Mouse (Mus musculus): ENCODE measurements at regions not wholly inside any gene's neighbourhood (a gene's known extent, or its start where the extent isn't known, plus 50 kb on each side); places are given as distances from the start of the nearest gene placed in this dataset.

- H3K4me1 ChIP-seq (ENCODE audit: control insufficient read depth in 2 of 2, insufficient read depth in 2 of 2, low read length in 2 of 2, poor library complexity in 1 of 2) = no peaks in the 10 kb centered on the region
- in situ Hi-C loops (cut with MboI; ENCODE audit: low sequenced_read_pairs in 2 of 2, unreplicated experiment in 2 of 2) = no loop called here
- H3K9me3 ChIP-seq (ENCODE audit: control insufficient read depth, insufficient read depth, low read depth, low read length) = no peaks in the 10 kb centered on the region
- H3K9ac ChIP-seq (ENCODE audit: insufficient read depth, low read depth, low read length, poor library complexity, severe bottlenecking) = no peak overlapping the region
- TF ChIP-seq ZNF384 (IDR thresholded peaks at IDR 0.05; ENCODE audit: low read depth, low read length) = no peak
- TF ChIP-seq CHD2 (IDR thresholded peaks at IDR 0.05; ENCODE audit: low read depth, low read length) = no peak
- no peak for TF ChIP-seq HCFC1 (IDR thresholded peaks at IDR 0.05; ENCODE audit: borderline replicate concordance, insufficient read depth, low read length)
- TF ChIP-seq ZC3H11A (IDR thresholded peaks at IDR 0.05; ENCODE audit: borderline replicate concordance, low read depth, low read length) = no peak
- no peak for TF ChIP-seq MAFK (IDR thresholded peaks at IDR 0.05; ENCODE audit: insufficient read depth, low read depth, low read length)
- DNase-seq (ENCODE audit: low read depth, low spot score) = no peak
- H3K36me3 ChIP-seq (ENCODE audit: control insufficient read depth, insufficient read depth, low read length, poor library complexity, severe bottlenecking) = no peaks in the 10 kb centered on the region
- H3K4me3 ChIP-seq (ENCODE audit: insufficient read depth in 1 of 2, low read depth in 1 of 2, low read length in 2 of 2, poor library complexity in 1 of 2, severe bottlenecking in 1 of 2) = no peak overlapping the region
- H3K27ac ChIP-seq (ENCODE audit: insufficient read depth, low read depth, low read length, poor library complexity, severe bottlenecking) = no peak overlapping the region
Observed at GRCm38 (mm10) chr1:77202948-77203347, 311.9 kb downstream of the Epha4 start.

GRCm38 (mm10) chr1:77206535-77206934 is 308.4 kb downstream of the Epha4 start:
- in situ Hi-C loops (cut with MboI; ENCODE audit: low sequenced_read_pairs in 2 of 2, unreplicated experiment in 2 of 2) = no loop called here
- Histone ChIP-seq H3K4me3 (ENCODE audit: insufficient read depth in 1 of 2, low read depth in 1 of 2, low read length in 2 of 2, poor library complexity in 1 of 2, severe bottlenecking in 1 of 2) (no peak overlapping the region), H3K4me1 (ENCODE audit: control insufficient read depth in 2 of 2, insufficient read depth in 2 of 2, low read length in 2 of 2, poor library complexity in 1 of 2) (no peaks in the 10 kb centered on the region), H3K9ac (ENCODE audit: insufficient read depth, low read depth, low read length, poor library complexity, severe bottlenecking) (no peak overlapping the region), H3K36me3 (ENCODE audit: control insufficient read depth, insufficient read depth, low read length, poor library complexity, severe bottlenecking) (no peaks in the 10 kb centered on the region), H3K27ac (ENCODE audit: insufficient read depth, low read depth, low read length, poor library complexity, severe bottlenecking) (no peak overlapping the region), H3K9me3 (ENCODE audit: control insufficient read depth, insufficient read depth, low read depth, low read length) (no peaks in the 10 kb centered on the region)
- TF ChIP-seq HCFC1 (IDR thresholded peaks at IDR 0.05; ENCODE audit: borderline replicate concordance, insufficient read depth, low read length) (no peak), CHD2 (IDR thresholded peaks at IDR 0.05; ENCODE audit: low read depth, low read length) (no peak), ZC3H11A (IDR thresholded peaks at IDR 0.05; ENCODE audit: borderline replicate concordance, low read depth, low read length) (no peak), MAFK (IDR thresholded peaks at IDR 0.05; ENCODE audit: insufficient read depth, low read depth, low read length) (no peak), ZNF384 (IDR thresholded peaks at IDR 0.05; ENCODE audit: low read depth, low read length) (no peak)
- DNase-seq (ENCODE audit: low read depth, low spot score) = no peak

- no peak for DNase-seq (ENCODE audit: low read depth, low spot score)
- no peak overlapping the region for H3K27ac ChIP-seq (ENCODE audit: insufficient read depth, low read depth, low read length, poor library complexity, severe bottlenecking)
- in situ Hi-C loops (cut with MboI; ENCODE audit: low sequenced_read_pairs in 2 of 2, unreplicated experiment in 2 of 2) = no loop called here
- H3K4me3 ChIP-seq (ENCODE audit: insufficient read depth in 1 of 2, low read depth in 1 of 2, low read length in 2 of 2, poor library complexity in 1 of 2, severe bottlenecking in 1 of 2) = no peak overlapping the region
- no peaks in the 10 kb centered on the region for H3K9me3 ChIP-seq (ENCODE audit: control insufficient read depth, insufficient read depth, low read depth, low read length)
- no peaks in the 10 kb centered on the region for H3K36me3 ChIP-seq (ENCODE audit: control insufficient read depth, insufficient read depth, low read length, poor library complexity, severe bottlenecking)
- TF ChIP-seq HCFC1 (IDR thresholded peaks at IDR 0.05; ENCODE audit: borderline replicate concordance, insufficient read depth, low read length) (no peak), CHD2 (IDR thresholded peaks at IDR 0.05; ENCODE audit: low read depth, low read length) (no peak), MAFK (IDR thresholded peaks at IDR 0.05; ENCODE audit: insufficient read depth, low read depth, low read length) (no peak), ZNF384 (IDR thresholded peaks at IDR 0.05; ENCODE audit: low read depth, low read length) (no peak), ZC3H11A (IDR thresholded peaks at IDR 0.05; ENCODE audit: borderline replicate concordance, low read depth, low read length) (no peak)
- H3K4me1 ChIP-seq (ENCODE audit: control insufficient read depth in 2 of 2, insufficient read depth in 2 of 2, low read length in 2 of 2, poor library complexity in 1 of 2) = no peaks in the 10 kb centered on the region
- H3K9ac ChIP-seq (ENCODE audit: insufficient read depth, low read depth, low read length, poor library complexity, severe bottlenecking) = no peak overlapping the region
Observed at GRCm38 (mm10) chr1:77209395-77209794, 305.5 kb downstream of the Epha4 start.

- H3K36me3 ChIP-seq (ENCODE audit: control insufficient read depth, insufficient read depth, low read length, poor library complexity, severe bottlenecking) = no peaks in the 10 kb centered on the region
- TF ChIP-seq HCFC1 (IDR thresholded peaks at IDR 0.05; ENCODE audit: borderline replicate concordance, insufficient read depth, low read length) (no peak), ZNF384 (IDR thresholded peaks at IDR 0.05; ENCODE audit: low read depth, low read length) (no peak), MAFK (IDR thresholded peaks at IDR 0.05; ENCODE audit: insufficient read depth, low read depth, low read length) (no peak), CHD2 (IDR thresholded peaks at IDR 0.05; ENCODE audit: low read depth, low read length) (no peak)
Observed at GRCm38 (mm10) chr1:77213462-77214098, 301.3 kb downstream of the Epha4 start.

More at GRCm38 (mm10) chr1:77213462-77214098, 301.3 kb downstream of the Epha4 start:
- no peaks in the 10 kb centered on the region for H3K4me1 ChIP-seq (ENCODE audit: control insufficient read depth in 2 of 2, insufficient read depth in 2 of 2, low read length in 2 of 2, poor library complexity in 1 of 2)
- H3K9me3 ChIP-seq (ENCODE audit: control insufficient read depth, insufficient read depth, low read depth, low read length) = no peaks in the 10 kb centered on the region
- no peak for DNase-seq (ENCODE audit: low read depth, low spot score)
- H3K9ac ChIP-seq (ENCODE audit: insufficient read depth, low read depth, low read length, poor library complexity, severe bottlenecking) = no peak overlapping the region
- in situ Hi-C loops (cut with MboI; ENCODE audit: low sequenced_read_pairs in 2 of 2, unreplicated experiment in 2 of 2) = no loop called here
- H3K27ac ChIP-seq (ENCODE audit: insufficient read depth, low read depth, low read length, poor library complexity, severe bottlenecking) = no peak overlapping the region; the same call in 1 of the 2 replicates
- no peak overlapping the region for H3K4me3 ChIP-seq (ENCODE audit: insufficient read depth in 1 of 2, low read depth in 1 of 2, low read length in 2 of 2, poor library complexity in 1 of 2, severe bottlenecking in 1 of 2)

Data from ES-E14 (cell line).